In genomic region chr10:128336597-128336996, GRCm38 (mm10) we compare ENCODE assay signal across 9 mouse cellular contexts. TPM values are rescaled to one million over a fixed set of nuclear protein-coding genes. Genes with fewer than 3 reads are reported as not detected.
DNase-seq lines count a peak whose midpoint lies in the region; ATAC-seq and TF ChIP-seq lines count a peak whose summit lies in the region.
"Had no signal": no experiment of that assay in that cellular context is flagged by ENCODE, and none has a peak within 500 bp of the region (broad histone marks: within the 10 kb centered on the region; RNA-seq: fewer than 3 reads in every experiment).

No protein-coding gene starts in this region.

- H3K27ac ChIP-seq in left cerebral cortex, adult 2 months, result peak overlapping the region; percentile 96; the same call in 1 of the 2 replicates
- no peak overlapping the region; the same call in 1 of the 2 replicates for H3K27ac ChIP-seq in embryonic facial prominence, embryonic 13.5 days
- peak overlapping the region; percentile 90; the same call in 1 of the 2 replicates for H3K27ac ChIP-seq in limb, embryonic 10.5 days
- H3K27ac ChIP-seq in neural tube, embryonic 14.5 days (ENCODE audit: low read depth, low read length), result no peak overlapping the region; the same call in 1 of the 2 replicates

- peaks cover 25% of the 10 kb centered on the region for H3K4me1 ChIP-seq in embryonic facial prominence, embryonic 13.5 days
- peaks cover 22% of the 10 kb centered on the region for H3K4me1 ChIP-seq in limb, embryonic 10.5 days
- H3K4me1 ChIP-seq in neural tube, embryonic 14.5 days (ENCODE audit: control insufficient read depth, insufficient read depth, low read length), result peaks cover 16% of the 10 kb centered on the region

- no peak for DNase-seq in left cerebral cortex, adult 2 months (ENCODE audit: extremely low spot score in 1 of 2, low spot score in 2 of 2)
- DNase-seq in left cerebral cortex, adult 9 months (ENCODE audit: low spot score in 2 of 2), result no peak
- no peak for DNase-seq in limb, embryonic 10.5 days (ENCODE audit: low spot score)
- no peak for DNase-seq in thymus, postnatal 14 days
- no peak for DNase-seq in cerebellum, postnatal 14 days
- DNase-seq: gastrocnemius, postnatal 10 days had no signal

- TF ChIP-seq CTCF in left cerebral cortex, adult 2 months (IDR thresholded peaks at IDR 0.05), result no peak

- peak overlapping the region; percentile 98 for H3K9ac ChIP-seq in embryonic facial prominence, embryonic 13.5 days
- H3K9ac ChIP-seq in neural tube, embryonic 14.5 days (replicated peaks; ENCODE audit: low read depth, low read length), result no peak overlapping the region

- no peak for ATAC-seq in embryonic facial prominence, embryonic 13.5 days (ENCODE audit: insufficient number of reproducible peaks, insufficient read depth, low FRiP score, low TSS enrichment, low read depth)
- ATAC-seq in neural tube, embryonic 14.5 days (ENCODE audit: low read depth), result no peak
- ATAC-seq in megakaryocyte progenitor cell, adult 5-6 weeks (replicated peaks; ENCODE audit: poor library complexity), result no peak

- WGBS in embryonic facial prominence, embryonic 13.5 days, result 83% methylated on average over 3 of the region's 3 CpGs
- WGBS in limb, embryonic 10.5 days, result 86% methylated on average over 3 of the region's 3 CpGs
- 93% methylated on average over 3 of the region's 3 CpGs for WGBS in neural tube, embryonic 14.5 days

- no peaks in the 10 kb centered on the region for H3K9me3 ChIP-seq in embryonic facial prominence, embryonic 13.5 days
- no peaks in the 10 kb centered on the region for H3K9me3 ChIP-seq in limb, embryonic 10.5 days (replicated peaks)
- no peaks in the 10 kb centered on the region for H3K9me3 ChIP-seq in neural tube, embryonic 14.5 days (ENCODE audit: control insufficient read depth, low read length)

- intact Hi-C loops in left cerebral cortex, adult 2 months (cut with DNase I), result loop anchor here (2.0 to 5.0 kb wide), 2 partner anchors 22 to 121 kb away; partner anchors contain the start of gene Smarcc2

- H3K27me3 ChIP-seq in embryonic facial prominence, embryonic 13.5 days, result no peaks in the 10 kb centered on the region
- no peaks in the 10 kb centered on the region for H3K27me3 ChIP-seq in limb, embryonic 10.5 days (ENCODE audit: low read depth, poor library complexity, severe bottlenecking)
- H3K27me3 ChIP-seq in neural tube, embryonic 14.5 days (ENCODE audit: control insufficient read depth, insufficient read depth, low read length), result no peaks in the 10 kb centered on the region

- peaks cover 3% of the 10 kb centered on the region; the same call in 1 of the 2 replicates for H3K36me3 ChIP-seq in embryonic facial prominence, embryonic 13.5 days
- H3K36me3 ChIP-seq in limb, embryonic 10.5 days, result peaks cover 20% of the 10 kb centered on the region
- H3K36me3 ChIP-seq in neural tube, embryonic 14.5 days (ENCODE audit: control insufficient read depth, insufficient read depth, low read length), result no peaks in the 10 kb centered on the region

- H3K4me2 ChIP-seq in embryonic facial prominence, embryonic 13.5 days, result peak overlapping the region; percentile 91
- H3K4me2 ChIP-seq in neural tube, embryonic 14.5 days (ENCODE audit: low read depth, low read length), result peak overlapping the region; percentile 79

- H3K4me3 ChIP-seq in left cerebral cortex, adult 2 months, result peak overlapping the region; percentile 97; the same call in 1 of the 2 replicates
- peak overlapping the region; percentile 99 for H3K4me3 ChIP-seq in embryonic facial prominence, embryonic 13.5 days
- H3K4me3 ChIP-seq in limb, embryonic 10.5 days, result peak overlapping the region; percentile 96
- no peak overlapping the region for H3K4me3 ChIP-seq in neural tube, embryonic 14.5 days (ENCODE audit: low read depth, low read length)

RNA-seq across cellular contexts. Expression of gene Cs, which starts 0.9 kb away (rescaled TPM):
- 100 to 1,000 TPM; 216 to 218 TPM for total RNA-seq in left cerebral cortex, adult 2 months (2021)
- 160 and 179 TPM in 2 replicates for polyA plus RNA-seq in embryonic facial prominence, embryonic 13.5 days (2015; fragmentation: Nextera tagmentation; extraction: Ambion mirVana)
- 248 and 251 TPM in 2 replicates for polyA plus RNA-seq in limb, embryonic 10.5 days (2016; fragmentation: Nextera tagmentation; extraction: Ambion mirVana)
- 281 and 297 TPM in 2 replicates for polyA plus RNA-seq in neural tube, embryonic 14.5 days (2014; fragmentation: Nextera tagmentation; extraction: Ambion mirVana)
- 172 and 181 TPM in 2 replicates for total RNA-seq in megakaryocyte progenitor cell, adult 5-6 weeks (2015)
- total RNA-seq in megakaryocyte progenitor cell, adult 5-6 weeks (2017), result 106 and 108 TPM in 2 replicates

RNA-seq across cellular contexts. Expression of gene Cnpy2, which starts 14.3 kb away (rescaled TPM):
- total RNA-seq in left cerebral cortex, adult 2 months (2021), result 10 to 100 TPM; 66.8 to 67.5 TPM
- 349 and 362 TPM in 2 replicates for polyA plus RNA-seq in embryonic facial prominence, embryonic 13.5 days (2015; fragmentation: Nextera tagmentation; extraction: Ambion mirVana)
- polyA plus RNA-seq in limb, embryonic 10.5 days (2016; fragmentation: Nextera tagmentation; extraction: Ambion mirVana), result 313 and 334 TPM in 2 replicates
- polyA plus RNA-seq in neural tube, embryonic 14.5 days (2014; fragmentation: Nextera tagmentation; extraction: Ambion mirVana), result 194 and 198 TPM in 2 replicates
- total RNA-seq in megakaryocyte progenitor cell, adult 5-6 weeks (2015), result 151 and 152 TPM in 2 replicates
- 132 and 144 TPM in 2 replicates for total RNA-seq in megakaryocyte progenitor cell, adult 5-6 weeks (2017)

RNA-seq across cellular contexts. Expression of gene Coq10a, which starts 32.2 kb away (rescaled TPM):
- 10 to 100 TPM; 53.0 to 54.6 TPM for total RNA-seq in left cerebral cortex, adult 2 months (2021)
- polyA plus RNA-seq in embryonic facial prominence, embryonic 13.5 days (2015; fragmentation: Nextera tagmentation; extraction: Ambion mirVana), result 13.1 and 16.2 TPM in 2 replicates
- polyA plus RNA-seq in limb, embryonic 10.5 days (2016; fragmentation: Nextera tagmentation; extraction: Ambion mirVana), result 5.6 and 9.1 TPM in 2 replicates
- 51.3 and 52.7 TPM in 2 replicates for polyA plus RNA-seq in neural tube, embryonic 14.5 days (2014; fragmentation: Nextera tagmentation; extraction: Ambion mirVana)
- 13.8 and 17.6 TPM in 2 replicates for total RNA-seq in megakaryocyte progenitor cell, adult 5-6 weeks (2015)
- total RNA-seq in megakaryocyte progenitor cell, adult 5-6 weeks (2017), result 8.8 and 9.4 TPM in 2 replicates

RNA-seq across cellular contexts. Expression of gene Pan2, which starts 33.5 kb away (rescaled TPM):
- 10 to 100 TPM; 15.8 TPM for total RNA-seq in left cerebral cortex, adult 2 months (2021)
- polyA plus RNA-seq in embryonic facial prominence, embryonic 13.5 days (2015; fragmentation: Nextera tagmentation; extraction: Ambion mirVana), result 31.8 and 32.3 TPM in 2 replicates
- 37.2 and 41.8 TPM in 2 replicates for polyA plus RNA-seq in limb, embryonic 10.5 days (2016; fragmentation: Nextera tagmentation; extraction: Ambion mirVana)
- polyA plus RNA-seq in neural tube, embryonic 14.5 days (2014; fragmentation: Nextera tagmentation; extraction: Ambion mirVana), result 19.0 and 21.4 TPM in 2 replicates
- 16.4 and 17.4 TPM in 2 replicates for total RNA-seq in megakaryocyte progenitor cell, adult 5-6 weeks (2015)
- total RNA-seq in megakaryocyte progenitor cell, adult 5-6 weeks (2017), result 12.1 and 12.2 TPM in 2 replicates

RNA-seq across cellular contexts. Expression of gene Il23a, which starts 38.0 kb away (rescaled TPM):
- not detected for total RNA-seq in left cerebral cortex, adult 2 months (2021)
- 0.23 and 0.25 TPM in 2 replicates for polyA plus RNA-seq in embryonic facial prominence, embryonic 13.5 days (2015; fragmentation: Nextera tagmentation; extraction: Ambion mirVana)
- not detected in 2 replicates for polyA plus RNA-seq in limb, embryonic 10.5 days (2016; fragmentation: Nextera tagmentation; extraction: Ambion mirVana)
- polyA plus RNA-seq in neural tube, embryonic 14.5 days (2014; fragmentation: Nextera tagmentation; extraction: Ambion mirVana), result 0.18 and 0.29 TPM in 2 replicates
- 0.22 and 0.27 TPM in 2 replicates for total RNA-seq in megakaryocyte progenitor cell, adult 5-6 weeks (2015)
- total RNA-seq in megakaryocyte progenitor cell, adult 5-6 weeks (2017), result 0.25 TPM in 1 of 2 replicates, not detected in the other
- total RNA-seq: gastrocnemius, postnatal 10 days had no signal

Comparison
In these comparisons a context has a peak if more than half of its experiments do, and no peak if none do; other contexts are left out.
1. H3K27ac ChIP-seq: peak in left cerebral cortex, adult 2 months (single experiment) and limb, embryonic 10.5 days (single experiment); none in embryonic facial prominence, embryonic 13.5 days (single experiment) and neural tube, embryonic 14.5 days (single experiment).